Mouse (Mus musculus) midbrain, embryonic 10.5 days (tissue): Measurements from ENCODE around the gene Vps36. TPM values are rescaled to one million over a fixed set of nuclear protein-coding genes. Genes with fewer than 3 reads are reported as not detected.

Source experiments
- DNase-seq: peaks from one replicate; pipeline ENCODE4 v3.0.0-alpha.2; 2017; ENCODE audit warnings: low spot score
- H3K27ac ChIP-seq: fragments of 300-500 bp; sonication (generic); replicated peaks from 2 replicates; pipeline ENCODE4 v1.5.1; 2016; ENCODE audit warnings: mild to moderate bottlenecking
- H3K27me3 ChIP-seq: fragments of 300-500 bp; sonication (generic); 2 replicates; pipeline ENCODE4 v1.6.1; 2016; ENCODE audit warnings: low read depth, mild to moderate bottlenecking; ENCODE audit not compliant: poor library complexity, severe bottlenecking
- H3K36me3 ChIP-seq: fragments of 300-500 bp; sonication (generic); 2 replicates; pipeline ENCODE4 v1.6.1; 2016; ENCODE audit warnings: mild to moderate bottlenecking, moderate library complexity
- H3K4me1 ChIP-seq: fragments of 300-500 bp; sonication (generic); 2 replicates; pipeline ENCODE4 v1.6.1; 2016
- H3K4me3 ChIP-seq: fragments of 300-500 bp; sonication (generic); 2 replicates; pipeline ENCODE4 v1.5.1; 2016; ENCODE audit warnings: mild to moderate bottlenecking, moderate library complexity
- H3K9me3 ChIP-seq: fragments of 300-500 bp; sonication (generic); replicated peaks from 2 replicates; pipeline ENCODE4 v1.6.1; 2016; ENCODE audit warnings: mild to moderate bottlenecking
- WGBS: fragments of 180-500 bp; shearing (Covaris S2); methylation state at CpG from one replicate; pipeline ENCODE4 v1.1.7; 2016; 5-methylcytosine and 5-hydroxymethylcytosine counted together
- polyA plus RNA-seq: library from polyadenylated mRNA; unstranded; fragments of >200 nt; fragmentation: Nextera tagmentation; extraction: Ambion mirVana; gene quantifications from 2 replicates; pipeline ENCODE4 v1.2.1, GENCODE M21; 2016

The Vps36 gene
- polyA plus RNA-seq: 42.3 and 42.6 TPM in 2 replicates

- peaks cover 5% of the 10 kb centered on the region for H3K36me3 ChIP-seq
- H3K4me3 ChIP-seq: peak within 1 kb of the TSS; percentile 80
- no peaks in the 10 kb centered on the region for H3K27me3 ChIP-seq
- WGBS: under 1% methylated on average over 73 of the region's 73 CpGs
- H3K9me3 ChIP-seq: no peaks in the 10 kb centered on the region
- DNase-seq: peak; percentile 91
- peak within 1 kb of the TSS; percentile 98 for H3K27ac ChIP-seq
- peaks cover 19% of the 10 kb centered on the region for H3K4me1 ChIP-seq
These were observed at the start of gene Vps36 for GRCm38 (mm10) chr8:22192660-22193431. Gene Vps36, plus strand, starts transcription at chr8:22192809.

DNA sequence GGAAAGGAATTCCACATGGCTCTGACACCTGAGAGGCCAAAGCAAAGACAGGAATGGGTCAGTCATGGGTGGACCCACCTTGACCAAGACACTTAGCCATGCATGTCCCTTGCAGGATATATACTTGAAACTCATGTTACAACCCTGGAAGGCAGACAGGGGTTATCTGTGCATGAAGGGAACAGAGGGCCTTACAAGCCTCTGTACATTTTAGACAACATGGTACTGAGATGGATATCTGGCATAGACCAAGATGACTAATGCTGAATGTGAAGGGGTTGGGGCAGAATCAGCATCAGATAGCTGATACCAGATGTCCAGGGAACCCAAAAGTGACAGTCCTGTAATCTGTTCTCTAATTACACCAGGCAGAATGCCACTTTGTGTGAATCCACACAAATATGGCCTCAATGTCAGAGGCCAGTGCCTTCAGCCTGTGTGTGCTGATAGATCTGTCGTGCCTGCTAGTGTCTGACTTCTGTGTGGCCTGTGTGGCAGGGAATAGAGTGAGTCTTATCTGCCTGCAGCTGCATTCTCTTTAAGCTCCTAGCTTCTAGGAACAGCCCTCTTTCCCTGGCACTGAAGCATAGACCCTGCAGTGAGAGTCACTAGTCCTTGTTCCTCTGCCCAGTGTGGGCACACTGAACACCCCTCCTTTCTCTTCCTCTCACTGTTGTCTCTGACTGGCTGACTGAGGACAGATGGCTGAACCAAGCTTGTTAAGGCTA is 48.7 kb upstream of the Vps36 start:
- no peaks in the 10 kb centered on the region for H3K9me3 ChIP-seq
- no peaks in the 10 kb centered on the region for H3K27me3 ChIP-seq
- no peaks in the 10 kb centered on the region for H3K4me1 ChIP-seq
- 97% methylated on average over 1 of the region's 1 CpGs for WGBS
- no peak overlapping the region for H3K27ac ChIP-seq
- H3K4me3 ChIP-seq: no peak overlapping the region
- H3K36me3 ChIP-seq: peaks cover 39% of the 10 kb centered on the region
- no peak for DNase-seq

GRCm38 (mm10) chr8:22145831-22146230 is 46.8 kb upstream of the Vps36 start:
- Histone ChIP-seq H3K4me3 (no peak overlapping the region), H3K9me3 (no peaks in the 10 kb centered on the region), H3K27me3 (no peaks in the 10 kb centered on the region), H3K4me1 (no peaks in the 10 kb centered on the region), H3K27ac (no peak overlapping the region), H3K36me3 (peaks cover 39% of the 10 kb centered on the region)
- WGBS: 85% methylated on average over 6 of the region's 6 CpGs
- DNase-seq: no peak

GRCm38 (mm10) chr8:22147706-22148366 is 44.8 kb upstream of the Vps36 start:
- DNase-seq: no peak

DNA sequence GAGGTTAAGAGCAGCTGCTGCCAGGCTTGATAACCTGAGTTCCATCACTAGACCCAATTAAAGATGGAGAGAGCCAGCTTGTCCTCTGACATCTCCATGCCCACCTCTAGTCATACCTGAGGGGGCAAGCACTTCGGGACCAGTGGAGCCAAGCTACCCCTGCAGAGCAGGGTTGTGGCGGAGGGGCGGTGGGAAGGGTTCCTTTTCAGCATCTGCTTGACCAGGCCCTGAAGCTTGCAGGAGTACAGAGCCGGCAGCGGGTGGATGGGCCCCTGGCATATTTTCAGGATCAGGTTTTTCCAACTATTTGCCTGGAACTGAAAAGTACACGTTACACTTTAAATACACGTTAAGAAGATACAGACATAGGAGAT is 44.3 kb upstream of the Vps36 start:
- no peaks in the 10 kb centered on the region for H3K27me3 ChIP-seq
- no peak for DNase-seq
- no peak overlapping the region for H3K27ac ChIP-seq
- no peaks in the 10 kb centered on the region for H3K9me3 ChIP-seq
- WGBS: 93% methylated on average over 7 of the region's 7 CpGs
- peaks cover 21% of the 10 kb centered on the region for H3K36me3 ChIP-seq
- no peak overlapping the region for H3K4me3 ChIP-seq
- no peaks in the 10 kb centered on the region for H3K4me1 ChIP-seq

More at GRCm38 (mm10) chr8:22147706-22148366, 44.8 kb upstream of the Vps36 start:
- peaks cover 21% of the 10 kb centered on the region for H3K36me3 ChIP-seq
- H3K27me3 ChIP-seq: no peaks in the 10 kb centered on the region
- H3K4me1 ChIP-seq: no peaks in the 10 kb centered on the region
- no peaks in the 10 kb centered on the region for H3K9me3 ChIP-seq
- no peak overlapping the region for H3K4me3 ChIP-seq
- no peak overlapping the region for H3K27ac ChIP-seq
- 80% methylated on average over 9 of the region's 9 CpGs for WGBS

- Histone ChIP-seq H3K9me3 (no peaks in the 10 kb centered on the region), H3K27me3 (no peaks in the 10 kb centered on the region), H3K4me3 (no peak overlapping the region), H3K36me3 (peaks cover 28% of the 10 kb centered on the region), H3K4me1 (no peaks in the 10 kb centered on the region), H3K27ac (no peak overlapping the region)
- DNase-seq: no peak
- 95% methylated on average over 11 of the region's 11 CpGs for WGBS
These were observed 42.8 kb upstream of the Vps36 start for GRCm38 (mm10) chr8:22149643-22150344.

DNA sequence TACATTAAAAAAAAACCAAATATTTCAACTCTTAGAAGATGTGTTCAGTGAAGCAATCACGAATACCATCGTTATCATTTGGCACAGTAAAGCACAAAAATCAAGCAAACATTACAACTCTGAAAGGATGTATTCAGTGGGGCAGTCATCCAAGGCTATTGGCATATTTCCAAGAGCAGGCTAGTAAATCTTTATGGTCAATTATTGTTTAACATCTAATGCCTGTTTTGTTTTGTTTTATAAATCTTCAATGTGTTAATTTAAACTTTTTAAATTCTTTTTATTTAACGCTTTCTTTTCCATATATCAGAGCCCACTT is 42.3 kb upstream of the Vps36 start:
- H3K27ac ChIP-seq: no peak overlapping the region
- 94% methylated on average over 3 of the region's 3 CpGs for WGBS
- no peaks in the 10 kb centered on the region for H3K4me1 ChIP-seq
- no peak overlapping the region for H3K4me3 ChIP-seq
- H3K9me3 ChIP-seq: no peaks in the 10 kb centered on the region
- DNase-seq: no peak
- H3K27me3 ChIP-seq: no peaks in the 10 kb centered on the region
- peaks cover 32% of the 10 kb centered on the region for H3K36me3 ChIP-seq

DNA sequence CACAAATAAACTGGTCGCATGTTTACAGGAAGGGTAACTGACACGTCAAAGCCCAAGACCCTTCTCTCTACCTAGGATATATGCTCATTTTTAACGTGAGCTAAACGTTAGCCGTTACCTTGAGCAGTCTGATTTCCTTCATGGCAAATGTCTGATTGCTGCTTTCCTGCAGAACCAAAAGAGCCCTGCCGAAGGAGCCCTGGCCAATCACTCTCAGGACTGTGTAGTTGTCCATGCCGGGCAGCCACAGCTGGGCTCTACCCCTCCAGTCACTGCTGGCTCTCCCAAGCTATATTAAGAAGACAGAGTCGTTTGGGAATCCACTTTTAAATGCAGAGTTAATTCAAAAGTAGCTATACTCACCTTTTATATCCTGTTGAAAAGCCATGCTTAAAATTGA is 30.4 kb upstream of the Vps36 start:
- Histone ChIP-seq H3K9me3 (no peaks in the 10 kb centered on the region), H3K27ac (no peak overlapping the region), H3K4me1 (peaks cover 15% of the 10 kb centered on the region), H3K36me3 (peaks cover 20% of the 10 kb centered on the region), H3K27me3 (no peaks in the 10 kb centered on the region), H3K4me3 (no peak overlapping the region)
- WGBS: 90% methylated on average over 8 of the region's 8 CpGs
- no peak for DNase-seq

GRCm38 (mm10) chr8:22164431-22164830 is 28.2 kb upstream of the Vps36 start:
- no peak overlapping the region for H3K4me3 ChIP-seq

DNA sequence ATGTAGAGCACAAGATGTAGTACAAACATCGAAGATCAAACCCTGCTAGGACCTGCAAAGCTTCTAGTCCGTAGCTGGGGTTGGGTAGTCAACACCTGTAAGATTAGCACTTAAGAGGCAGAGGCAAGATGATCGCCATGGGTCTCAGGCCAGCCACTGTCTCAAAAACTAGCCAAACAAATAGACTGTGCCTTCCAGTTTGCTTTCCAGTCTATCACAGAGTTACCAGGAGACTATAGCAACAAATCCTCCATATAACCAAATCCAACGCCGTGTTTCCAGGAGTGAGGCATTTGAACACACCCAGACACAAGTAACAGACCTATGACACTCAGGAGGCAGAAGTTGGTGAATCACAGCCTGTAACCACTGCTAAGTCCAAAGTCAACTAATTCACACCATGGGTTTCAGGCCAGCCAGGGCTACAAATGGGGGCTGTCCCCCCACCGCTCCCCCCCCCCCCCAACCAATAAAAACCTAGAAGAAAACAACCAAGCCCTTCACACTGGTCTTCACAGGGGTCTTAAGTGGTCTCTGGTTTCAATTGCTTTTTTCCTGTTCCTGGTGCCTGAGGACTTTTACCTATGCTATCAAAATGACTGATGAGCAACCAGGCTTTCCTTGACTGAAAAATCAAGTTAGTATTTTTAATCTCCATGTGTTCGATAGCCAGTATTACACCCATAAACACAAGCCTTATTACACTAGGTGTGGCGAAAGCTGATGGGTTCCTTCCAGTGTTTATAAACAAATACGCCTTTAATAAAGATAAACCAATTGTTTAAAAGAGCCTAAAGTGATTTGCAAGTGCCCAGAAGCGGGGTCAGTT is 27.1 kb upstream of the Vps36 start:
- H3K4me3 ChIP-seq: peak overlapping the region; percentile 68
- peak overlapping the region; percentile 89 for H3K27ac ChIP-seq
- H3K4me1 ChIP-seq: peaks cover 16% of the 10 kb centered on the region
- no peaks in the 10 kb centered on the region for H3K27me3 ChIP-seq
- no peak for DNase-seq
- whole genome bisulfite sequencing: 60% methylated on average over 10 of the region's 10 CpGs
- H3K9me3 ChIP-seq: no peaks in the 10 kb centered on the region
- peaks cover 35% of the 10 kb centered on the region for H3K36me3 ChIP-seq

More at GRCm38 (mm10) chr8:22164431-22164830, 28.2 kb upstream of the Vps36 start:
- 95% methylated on average over 10 of the region's 10 CpGs for WGBS
- Histone ChIP-seq H3K4me1 (peaks cover 16% of the 10 kb centered on the region), H3K9me3 (no peaks in the 10 kb centered on the region), H3K27me3 (no peaks in the 10 kb centered on the region), H3K36me3 (peaks cover 33% of the 10 kb centered on the region), H3K27ac (no peak overlapping the region)
- no peak for DNase-seq

DNA sequence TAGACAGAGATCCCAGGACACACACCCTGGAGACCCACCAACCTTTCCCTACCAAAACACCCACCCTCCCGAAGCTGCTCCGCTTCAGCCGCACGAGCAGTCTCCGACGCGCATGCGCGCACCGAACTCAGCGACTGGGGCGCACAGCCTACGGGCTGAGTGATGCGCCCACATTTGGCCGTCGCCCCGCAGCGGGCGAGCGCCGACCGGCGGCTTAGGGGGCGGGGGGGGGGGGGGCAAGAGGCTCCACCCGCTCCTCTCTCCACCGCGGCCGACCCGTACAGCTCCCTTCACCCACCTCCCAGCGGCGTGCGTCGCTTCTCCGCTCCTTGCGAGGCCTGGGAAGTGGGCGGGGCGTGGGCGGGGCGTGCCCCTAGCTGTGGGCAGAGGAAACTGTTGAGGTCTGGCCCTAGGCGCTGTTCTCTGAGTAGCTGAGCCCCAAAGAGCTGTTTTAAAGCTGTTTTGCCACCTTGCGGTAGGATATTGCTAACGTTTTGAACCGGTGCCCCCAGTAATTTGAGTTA is 26.5 kb upstream of the Vps36 start, which contains the start of gene Nek3:
Nek3 (minus strand) TSS at position 356 of the 524 bp plus-strand sequence.
- H3K4me3 ChIP-seq: peak within 1 kb of the TSS; percentile 68
- H3K27me3 ChIP-seq: no peaks in the 10 kb centered on the region
- DNase-seq: peak; percentile 95
- H3K4me1 ChIP-seq: peaks cover 16% of the 10 kb centered on the region
- H3K36me3 ChIP-seq: peaks cover 41% of the 10 kb centered on the region
- H3K27ac ChIP-seq: peak within 1 kb of the TSS; percentile 89
- H3K9me3 ChIP-seq: no peaks in the 10 kb centered on the region
- under 1% methylated on average over 43 of the region's 43 CpGs for WGBS
